Mouse (Mus musculus) MEL (cell line): Measurements from ENCODE around the gene Ncoa7. TPM values are rescaled to one million over a fixed set of nuclear protein-coding genes. Genes with fewer than 3 reads are reported as not detected.
A peak's percentile ranks its signal among the peaks of the same experiment; 100 is the strongest.

Experiments used
- DNase-seq: peaks from one replicate; pipeline ENCODE4 v3.0.0; 2011; ENCODE audit warnings: low read depth, low spot score
- H3K27ac ChIP-seq: 2 replicates; pipeline ENCODE4 v1.5.1; 2012; ENCODE audit warnings: low read depth, mild to moderate bottlenecking, control low read depth, low read length, moderate library complexity; ENCODE audit not compliant: control insufficient read depth
- H3K27me3 ChIP-seq, 2 experiments: fragments of 150-350 bp in 1 of 2; sonication (generic) in 1 of 2; 2 replicates each; pipeline ENCODE4 v1.6.1; 2012; ENCODE audit warnings: low read length in 2 of 2, mild to moderate bottlenecking in 2 of 2, improper control_type of control experiment in 1 of 2, moderate library complexity in 1 of 2; ENCODE audit not compliant: insufficient read depth in 2 of 2, control insufficient read depth in 1 of 2
- H3K36me3 ChIP-seq, 2 experiments: 2 replicates each; pipeline ENCODE4 v1.6.1; 2012 to 2014; ENCODE audit warnings: low read length in 2 of 2, improper control_type of control experiment in 1 of 2, inconsistent platforms in 1 of 2, mild to moderate bottlenecking in 1 of 2; ENCODE audit not compliant: insufficient read depth in 2 of 2, control insufficient read depth in 1 of 2
- H3K4me1 ChIP-seq, 2 experiments: fragments of 150-350 bp in 1 of 2; sonication (generic) in 1 of 2; 2 replicates each; pipeline ENCODE4 v1.6.1; 2012; ENCODE audit warnings: low read length in 2 of 2, improper control_type of control experiment in 1 of 2, mild to moderate bottlenecking in 1 of 2; ENCODE audit not compliant: insufficient read depth in 2 of 2, control insufficient read depth in 1 of 2
- H3K4me3 ChIP-seq, 2 experiments: fragments of 150-350 bp in 1 of 2; sonication (generic) in 1 of 2; 2 replicates each; pipeline ENCODE4 v1.5.1; 2012; ENCODE audit warnings: low read depth in 2 of 2, low read length in 2 of 2, mild to moderate bottlenecking in 2 of 2, moderate library complexity in 2 of 2, control low read depth in 1 of 2, improper control_type of control experiment in 1 of 2; ENCODE audit not compliant: control insufficient read depth in 1 of 2, insufficient read depth in 1 of 2
- H3K79me2 ChIP-seq: 2 replicates; pipeline ENCODE4 v1.6.1; 2012; ENCODE audit warnings: mild to moderate bottlenecking, low read length, moderate library complexity; ENCODE audit not compliant: control insufficient read depth, poor library complexity, insufficient read depth
- H3K9ac ChIP-seq: 2 replicates; pipeline ENCODE4 v1.6.1; 2012; ENCODE audit warnings: low read depth, mild to moderate bottlenecking, control low read depth, low read length, moderate library complexity; ENCODE audit not compliant: control insufficient read depth, poor library complexity, severe bottlenecking
- H3K9me3 ChIP-seq: fragments of 150-350 bp; sonication (generic); replicated peaks from 2 replicates; pipeline ENCODE4 v1.6.1; 2012; ENCODE audit warnings: mild to moderate bottlenecking, low read length, improper control_type of control experiment, moderate library complexity; ENCODE audit not compliant: insufficient read depth
- BHLHE40 ChIP-seq: IDR thresholded peaks from 2 replicates; pipeline ENCODE4 v1.6.1; 2012; ENCODE audit warnings: low read depth, mild to moderate bottlenecking, inconsistent platforms, low read length, improper control_type of control experiment, borderline replicate concordance
- CTCF ChIP-seq, 3 experiments: IDR thresholded peaks in 2 of 3; conservative IDR thresholded peaks in 1 of 3; 2 replicates each; pipeline ENCODE4 v1.5.1; 2011 to 2012; ENCODE audit warnings: low read length in 3 of 3, low read depth in 2 of 3, mild to moderate bottlenecking in 2 of 3, improper control_type of control experiment in 1 of 3, inconsistent platforms in 1 of 3, mixed read lengths in 1 of 3, moderate library complexity in 1 of 3; ENCODE audit not compliant: control insufficient read depth in 1 of 3, insufficient read depth in 1 of 3, poor library complexity in 1 of 3, severe bottlenecking in 1 of 3
- E2F4 ChIP-seq: IDR thresholded peaks from 2 replicates; pipeline ENCODE4 v1.6.1; 2011; ENCODE audit warnings: low read depth, low read length, improper control_type of control experiment, borderline replicate concordance
- EP300 ChIP-seq, 2 experiments: IDR thresholded peaks; 2 replicates each; pipeline ENCODE4 v1.6.1; 2011; ENCODE audit warnings: improper control_type of control experiment in 2 of 2, low read length in 2 of 2, low read depth in 1 of 2, mild to moderate bottlenecking in 1 of 2
- ETS1 ChIP-seq: IDR thresholded peaks from 2 replicates; pipeline ENCODE4 v1.6.1; 2012; ENCODE audit warnings: low read depth, mild to moderate bottlenecking, inconsistent platforms, low read length, improper control_type of control experiment, moderate library complexity
- GABPA ChIP-seq: IDR thresholded peaks from 2 replicates; pipeline ENCODE4 v1.6.1; 2012; ENCODE audit warnings: low read depth, mild to moderate bottlenecking, inconsistent platforms, low read length, improper control_type of control experiment, moderate library complexity
- GATA1 ChIP-seq: IDR thresholded peaks from 2 replicates; pipeline ENCODE4 v1.6.1; 2011; ENCODE audit warnings: low read depth, low read length, improper control_type of control experiment
- HCFC1 ChIP-seq: IDR thresholded peaks from 2 replicates; pipeline ENCODE4 v1.6.1; 2012; ENCODE audit warnings: low read depth, mild to moderate bottlenecking, inconsistent platforms, low read length, improper control_type of control experiment, moderate library complexity
- MAX ChIP-seq: IDR thresholded peaks from 2 replicates; pipeline ENCODE4 v1.6.1; 2011; ENCODE audit warnings: low read length, improper control_type of control experiment
- MYB ChIP-seq: IDR thresholded peaks from 2 replicates; pipeline ENCODE4 v1.6.1; 2011; ENCODE audit warnings: mild to moderate bottlenecking, low read depth, low read length, improper control_type of control experiment
- MYC ChIP-seq: IDR thresholded peaks from 2 replicates; pipeline ENCODE4 v1.6.1; 2011; ENCODE audit warnings: low read depth, mild to moderate bottlenecking, low read length, improper control_type of control experiment, moderate library complexity
- NRF1 ChIP-seq: IDR thresholded peaks from 2 replicates; pipeline ENCODE4 v1.6.1; 2014; ENCODE audit warnings: low read depth, mild to moderate bottlenecking, inconsistent platforms, low read length, improper control_type of control experiment, moderate library complexity; ENCODE audit not compliant: poor library complexity, insufficient read depth, severe bottlenecking
- POLR2A ChIP-seq, 2 experiments: IDR thresholded peaks; 2 replicates each; pipeline ENCODE4 v1.6.1; 2011 to 2012; ENCODE audit warnings: low read length in 2 of 2, mild to moderate bottlenecking in 2 of 2, control low read depth in 1 of 2, improper control_type of control experiment in 1 of 2, low read depth in 1 of 2, moderate library complexity in 1 of 2; ENCODE audit not compliant: control insufficient read depth in 1 of 2, insufficient read depth in 1 of 2, poor library complexity in 1 of 2
- POLR2AphosphoS5 ChIP-seq: IDR thresholded peaks from 2 replicates; pipeline ENCODE4 v1.6.1; 2012; ENCODE audit warnings: low read depth, borderline replicate concordance, mild to moderate bottlenecking, inconsistent platforms, low read length, moderate library complexity, mixed read lengths
- RAD21 ChIP-seq: IDR thresholded peaks from 2 replicates; pipeline ENCODE4 v1.6.1; 2011; ENCODE audit warnings: mild to moderate bottlenecking, low read depth, low read length, improper control_type of control experiment
- RCOR1 ChIP-seq: IDR thresholded peaks from 2 replicates; pipeline ENCODE4 v1.6.1; 2012; ENCODE audit warnings: low read depth, mild to moderate bottlenecking, inconsistent platforms, low read length, improper control_type of control experiment
- SIN3A ChIP-seq: IDR thresholded peaks from 2 replicates; pipeline ENCODE4 v1.6.1; 2012; ENCODE audit warnings: low read length, improper control_type of control experiment, inconsistent platforms
- UBTF ChIP-seq: IDR thresholded peaks from 2 replicates; pipeline ENCODE4 v1.6.1; 2012; ENCODE audit warnings: low read depth, mild to moderate bottlenecking, inconsistent platforms, low read length, improper control_type of control experiment, moderate library complexity, borderline replicate concordance; ENCODE audit not compliant: insufficient read depth
- USF1 ChIP-seq: IDR thresholded peaks from 2 replicates; pipeline ENCODE4 v1.6.1; 2014; ENCODE audit warnings: low read depth, mild to moderate bottlenecking, inconsistent platforms, low read length, improper control_type of control experiment, moderate library complexity
- USF2 ChIP-seq, 2 experiments: IDR thresholded peaks; 2 replicates each; pipeline ENCODE4 v1.6.1; 2011 to 2012; ENCODE audit warnings: improper control_type of control experiment in 2 of 2, low read length in 2 of 2, borderline replicate concordance in 1 of 2, inconsistent platforms in 1 of 2, low read depth in 1 of 2, mild to moderate bottlenecking in 1 of 2; ENCODE audit not compliant: insufficient read depth in 1 of 2
- ZKSCAN1 ChIP-seq: IDR thresholded peaks from 2 replicates; pipeline ENCODE4 v1.6.1; 2012; ENCODE audit warnings: low read depth, mild to moderate bottlenecking, inconsistent platforms, low read length, improper control_type of control experiment, moderate library complexity
- ZNF384 ChIP-seq: IDR thresholded peaks from 2 replicates; pipeline ENCODE4 v1.6.1; 2012; ENCODE audit warnings: low read depth, mild to moderate bottlenecking, inconsistent platforms, low read length, improper control_type of control experiment
- polyA plus RNA-seq, 2 experiments: library from polyadenylated mRNA; stranded (reverse) in 1 of 2; unstranded in 1 of 2; fragments of >175 nt in 1 of 2; fragments of >200 nt in 1 of 2; gene quantifications; 2 replicates each; pipeline versions ENCODE4 v1.2.1 to v1.2.4; 2012; ENCODE audit warnings: low replicate concordance in 2 of 2, low read depth in 1 of 2; ENCODE audit not compliant: insufficient read length in 2 of 2, insufficient read depth in 1 of 2, missing spikeins in 1 of 2
- total RNA-seq: library from RNA; depleted of rRNA; stranded (reverse); fragments of 300-350 nt; gene quantifications from 2 replicates; pipeline ENCODE4 v1.2.3, GENCODE M21; 2012

The Ncoa7 gene
- total and polyA plus RNA-seq, 3 experiments: 1.7 to 64.9 (median 4.2) TPM

- H3K4me3 ChIP-seq: peak overlapping the region; percentile 82 to 86
- H3K27me3 ChIP-seq: no peaks in the 10 kb centered on the region; a peak in 1 of 4 replicates
- peak overlapping the region; percentile 87 for H3K9ac ChIP-seq
- H3K36me3 ChIP-seq: no peaks in the 10 kb centered on the region; a peak in 1 of 4 replicates
- no peaks in the 10 kb centered on the region for H3K9me3 ChIP-seq
- DNase-seq: no peak
- H3K27ac ChIP-seq: no peak overlapping the region
- no peaks in the 10 kb centered on the region; the same call in 1 of the 2 replicates for H3K79me2 ChIP-seq
- TF ChIP-seq GATA1: no peak
- TF ChIP-seq HCFC1: no peak
- TF ChIP-seq SIN3A: no peak
- no peak for TF ChIP-seq MYC
- TF ChIP-seq EP300 (IDR thresholded peaks at IDR 0.05; ENCODE audit: low read depth in 1 of 2, low read length in 2 of 2): no peak
- no peak for TF ChIP-seq ZKSCAN1
- TF ChIP-seq POLR2A (IDR thresholded peaks at IDR 0.05; ENCODE audit: control insufficient read depth in 1 of 2, insufficient read depth in 1 of 2, low read depth in 1 of 2, low read length in 2 of 2, poor library complexity in 1 of 2): no peak
- TF ChIP-seq ZNF384: no peak
- no peak for TF ChIP-seq UBTF
- no peak for TF ChIP-seq POLR2AphosphoS5
- TF ChIP-seq ETS1: no peak
- TF ChIP-seq MAX: no peak
- TF ChIP-seq MYB: no peak
- TF ChIP-seq USF2 (IDR thresholded peaks at IDR 0.05; ENCODE audit: borderline replicate concordance in 1 of 2, insufficient read depth in 1 of 2, low read depth in 1 of 2, low read length in 2 of 2): no peak
- TF ChIP-seq NRF1: no peak
- TF ChIP-seq BHLHE40: no peak
- no peak for TF ChIP-seq USF1
- TF ChIP-seq E2F4: no peak
- H3K4me1 ChIP-seq: no peaks in the 10 kb centered on the region; a peak in 1 of 4 replicates
These were observed 594 bp upstream of the Ncoa7 start for GRCm38 (mm10) chr10:30803587-30804253.

DNA sequence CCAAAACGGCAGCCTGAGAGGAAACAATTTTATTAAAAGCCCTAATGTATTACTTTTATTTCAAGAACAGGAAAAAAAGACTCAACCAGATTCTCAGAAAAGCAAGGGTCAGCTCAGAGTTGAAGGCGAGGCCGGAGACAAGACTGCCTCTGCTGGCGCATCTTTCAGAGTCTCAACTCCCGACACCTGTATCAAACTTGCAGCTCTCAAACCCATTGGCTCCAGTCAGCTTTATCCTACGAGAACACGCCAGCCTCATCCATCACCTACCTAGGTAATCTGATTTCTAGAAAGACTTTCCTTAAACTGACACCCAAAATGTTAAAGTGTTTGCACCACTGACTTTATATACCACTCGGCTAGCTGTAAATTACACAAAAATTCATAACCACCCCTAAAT, 1.1 kb downstream of the Ncoa7 start:
- no peaks in the 10 kb centered on the region; a peak in 1 of 4 replicates for H3K4me1 ChIP-seq
- no peak overlapping the region; the same call in 1 of the 2 replicates for H3K27ac ChIP-seq
- H3K36me3 ChIP-seq: no peaks in the 10 kb centered on the region; a peak in 1 of 4 replicates
- H3K9me3 ChIP-seq: no peaks in the 10 kb centered on the region
- H3K4me3 ChIP-seq: peak overlapping the region; percentile 82 to 86
- peak overlapping the region; percentile 87 for H3K9ac ChIP-seq
- peak; percentile 51 for DNase-seq
- TF ChIP-seq SIN3A (0 out of 2 replicates have a peak, but pooled peaks have one; percentile 7), E2F4 (no peak), CTCF (IDR thresholded peaks at IDR 0.05 in 2 of 3, conservative IDR thresholded peaks at IDR 0.05 in 1 of 3; ENCODE audit: control insufficient read depth in 1 of 3, insufficient read depth in 1 of 3, low read depth in 2 of 3, low read length in 3 of 3, poor library complexity in 1 of 3, severe bottlenecking in 1 of 3) (0 out of 6 replicates have a peak, but pooled peaks of 1 of the 3 experiments have one; percentile 3), RCOR1 (0 out of 2 replicates have a peak, but pooled peaks have one; percentile 6), GABPA (no peak), RAD21 (no peak)
- no peaks in the 10 kb centered on the region; the same call in 1 of the 2 replicates for H3K79me2 ChIP-seq
- H3K27me3 ChIP-seq: no peaks in the 10 kb centered on the region; a peak in 1 of 4 replicates
